Mouse (Mus musculus): Measurements from ENCODE around the gene Pde3a. TPM values are rescaled to one million over a fixed set of nuclear protein-coding genes. Genes with fewer than 3 reads are reported as not detected.

Gene Pde3a
- polyA plus RNA-seq, 1 experiment from 2014 or later, result 6.0 TPM

- Histone ChIP-seq H3K9ac (ENCODE audit: low read depth, low read length) (no peak overlapping the region), H3K36me3 (ENCODE audit: control insufficient read depth, insufficient read depth, low read length) (no peaks in the 10 kb centered on the region), H3K4me1 (replicated peaks; ENCODE audit: control insufficient read depth, insufficient read depth, low read length) (no peaks in the 10 kb centered on the region), H3K4me3 (ENCODE audit: low read depth, low read length) (no peak overlapping the region), H3K27me3 (replicated peaks; ENCODE audit: control insufficient read depth, insufficient read depth, low read length) (no peaks in the 10 kb centered on the region), H3K9me3 (ENCODE audit: control insufficient read depth, low read length) (no peaks in the 10 kb centered on the region), H3K27ac (ENCODE audit: low read depth, low read length) (no peak overlapping the region), H3K4me2 (no peak overlapping the region)
- DNase-seq (ENCODE audit: low spot score), result no peak
- 87% methylated on average over 5 of the region's 5 CpGs for WGBS
- ATAC-seq (replicated peaks; ENCODE audit: low FRiP score), result no peak
Measured at GRCm38 (mm10) chr6:141410836-141411235, 161.8 kb downstream of the Pde3a start.

GRCm38 (mm10) chr6:141425114-141425513 lies 176.0 kb downstream of the Pde3a start:
- Histone ChIP-seq H3K4me1 (replicated peaks; ENCODE audit: control insufficient read depth, insufficient read depth, low read length) (no peaks in the 10 kb centered on the region), H3K4me2 (no peak overlapping the region), H3K9ac (ENCODE audit: low read depth, low read length) (no peak overlapping the region), H3K27me3 (replicated peaks; ENCODE audit: control insufficient read depth, insufficient read depth, low read length) (no peaks in the 10 kb centered on the region), H3K27ac (ENCODE audit: low read depth, low read length) (no peak overlapping the region), H3K9me3 (ENCODE audit: control insufficient read depth, low read length) (no peaks in the 10 kb centered on the region), H3K4me3 (ENCODE audit: low read depth, low read length) (no peak overlapping the region), H3K36me3 (ENCODE audit: control insufficient read depth, insufficient read depth, low read length) (no peaks in the 10 kb centered on the region)
- 83% methylated on average over 6 of the region's 6 CpGs for WGBS
- ATAC-seq (replicated peaks; ENCODE audit: low FRiP score) (no peak), DNase-seq (ENCODE audit: low spot score) (no peak)

DNA sequence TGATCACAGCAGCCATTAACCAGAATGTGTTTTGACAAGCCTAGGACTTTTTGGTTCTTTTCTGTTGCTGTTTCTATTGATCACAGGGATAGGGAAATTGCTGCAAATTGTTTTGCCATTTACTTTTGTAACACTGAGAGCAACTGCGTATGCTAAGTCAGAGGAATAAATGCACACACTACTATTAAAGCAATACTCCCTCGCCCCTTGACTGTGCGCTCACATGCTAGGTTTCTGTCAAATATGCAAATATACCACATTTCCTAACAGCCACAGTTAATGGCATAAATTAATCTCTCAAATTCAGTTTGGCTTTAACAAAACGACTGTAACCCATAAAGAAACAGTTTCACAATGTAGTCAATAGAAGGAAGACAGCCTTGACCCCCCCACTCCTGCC lies 179.5 kb downstream of the Pde3a start:
- no peak overlapping the region for H3K4me3 ChIP-seq (ENCODE audit: low read depth, low read length)
- H3K27me3 ChIP-seq (replicated peaks; ENCODE audit: control insufficient read depth, insufficient read depth, low read length), result no peaks in the 10 kb centered on the region
- H3K4me1 ChIP-seq (replicated peaks; ENCODE audit: control insufficient read depth, insufficient read depth, low read length), result no peaks in the 10 kb centered on the region
- ATAC-seq (replicated peaks; ENCODE audit: low FRiP score), result no peak
- H3K9me3 ChIP-seq (ENCODE audit: control insufficient read depth, low read length), result no peaks in the 10 kb centered on the region
- 79% methylated on average over 4 of the region's 4 CpGs for WGBS
- no peak for DNase-seq (ENCODE audit: low spot score)
- H3K9ac ChIP-seq (ENCODE audit: low read depth, low read length), result no peak overlapping the region
- H3K27ac ChIP-seq (ENCODE audit: low read depth, low read length), result no peak overlapping the region
- no peaks in the 10 kb centered on the region for H3K36me3 ChIP-seq (ENCODE audit: control insufficient read depth, insufficient read depth, low read length)
- H3K4me2 ChIP-seq, result no peak overlapping the region

DNA sequence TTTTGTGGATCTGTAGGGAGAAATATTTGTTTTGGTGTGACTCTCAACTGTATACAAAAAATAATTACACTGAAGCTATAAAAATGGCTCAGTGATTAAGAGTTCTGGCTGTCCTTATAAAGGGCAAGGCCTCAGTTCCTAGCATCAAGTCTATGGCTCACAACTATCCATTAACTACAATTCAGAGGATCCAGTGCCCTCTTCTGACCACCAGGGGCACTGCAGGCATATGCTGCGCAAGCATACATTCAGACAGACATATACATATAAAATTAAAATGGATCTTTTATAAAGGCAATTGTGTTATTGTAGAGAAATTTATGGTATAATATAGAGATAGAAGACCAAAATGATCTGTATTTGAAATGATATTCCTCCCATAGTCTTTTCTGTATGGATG lies 181.1 kb downstream of the Pde3a start:
- DNase-seq (ENCODE audit: low spot score) (no peak), ATAC-seq (replicated peaks; ENCODE audit: low FRiP score) (no peak)
- H3K36me3 ChIP-seq (ENCODE audit: control insufficient read depth, insufficient read depth, low read length), result no peaks in the 10 kb centered on the region
- H3K27ac ChIP-seq (ENCODE audit: low read depth, low read length), result no peak overlapping the region
- no peaks in the 10 kb centered on the region; the same call in 1 of the 2 replicates for H3K4me1 ChIP-seq (replicated peaks; ENCODE audit: control insufficient read depth, insufficient read depth, low read length)
- no peaks in the 10 kb centered on the region for H3K27me3 ChIP-seq (replicated peaks; ENCODE audit: control insufficient read depth, insufficient read depth, low read length)
- H3K4me2 ChIP-seq, result no peak overlapping the region
- WGBS, result 100% methylated on average over 1 of the region's 1 CpGs
- H3K9ac ChIP-seq (ENCODE audit: low read depth, low read length), result no peak overlapping the region
- H3K4me3 ChIP-seq (ENCODE audit: low read depth, low read length), result no peak overlapping the region
- no peaks in the 10 kb centered on the region for H3K9me3 ChIP-seq (ENCODE audit: control insufficient read depth, low read length)

- 81% methylated on average over 13 of the region's 13 CpGs for WGBS
- no peak for ATAC-seq (replicated peaks; ENCODE audit: low FRiP score)
- no peak for DNase-seq (ENCODE audit: low spot score)
- no peak overlapping the region for H3K4me3 ChIP-seq (ENCODE audit: low read depth, low read length)
- H3K9me3 ChIP-seq (ENCODE audit: control insufficient read depth, low read length), result no peaks in the 10 kb centered on the region
- no peak overlapping the region for H3K4me2 ChIP-seq
- H3K9ac ChIP-seq (ENCODE audit: low read depth, low read length), result no peak overlapping the region
- H3K4me1 ChIP-seq (replicated peaks; ENCODE audit: control insufficient read depth, insufficient read depth, low read length), result no peaks in the 10 kb centered on the region; the same call in 1 of the 2 replicates
- no peak overlapping the region for H3K27ac ChIP-seq (ENCODE audit: low read depth, low read length)
- no peaks in the 10 kb centered on the region for H3K27me3 ChIP-seq (replicated peaks; ENCODE audit: control insufficient read depth, insufficient read depth, low read length)
- H3K36me3 ChIP-seq (ENCODE audit: control insufficient read depth, insufficient read depth, low read length), result no peaks in the 10 kb centered on the region
Measured at GRCm38 (mm10) chr6:141432271-141432974, 183.4 kb downstream of the Pde3a start.

DNA sequence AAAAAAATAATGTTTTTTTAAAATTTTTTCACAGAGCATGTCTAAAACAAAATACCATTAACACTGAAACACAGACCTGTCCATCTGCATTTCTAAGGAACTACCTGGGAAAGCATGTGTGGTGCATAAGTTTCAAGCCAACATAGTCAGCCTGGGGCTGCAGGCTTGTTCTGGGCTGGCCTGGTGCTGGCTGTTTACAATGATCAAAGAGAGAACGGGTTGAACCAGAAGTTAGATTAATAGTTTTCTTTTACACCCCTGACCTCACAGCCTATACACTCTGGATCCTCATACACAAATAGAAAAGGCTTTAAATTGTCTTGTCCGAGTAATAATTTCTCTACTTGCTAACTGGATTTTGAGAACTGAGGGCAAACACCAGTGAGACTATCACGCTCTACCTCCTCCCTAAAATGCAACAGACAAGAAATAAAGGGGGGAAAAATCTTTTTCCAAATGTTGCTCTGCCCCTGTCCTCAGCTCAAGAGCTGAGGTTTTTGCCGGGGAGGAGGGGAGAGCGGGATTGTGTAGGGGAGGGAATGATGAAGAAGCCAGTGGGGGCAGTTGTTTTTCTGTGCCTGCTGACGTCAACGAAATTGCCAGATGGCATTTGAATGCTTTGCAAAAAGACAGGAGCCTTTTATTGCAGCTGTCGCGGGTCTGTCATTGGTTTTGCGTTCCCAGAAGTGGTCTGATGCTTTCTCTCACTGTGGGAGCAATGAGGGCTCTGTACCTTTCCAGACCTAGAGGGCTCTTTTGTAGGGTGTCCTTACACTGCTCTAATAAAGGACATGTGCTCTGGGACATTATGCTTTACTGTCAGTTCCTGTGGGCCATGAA lies 185.1 kb downstream of the Pde3a start:
- no peaks in the 10 kb centered on the region; the same call in 1 of the 2 replicates for H3K4me1 ChIP-seq (replicated peaks; ENCODE audit: control insufficient read depth, insufficient read depth, low read length)
- 54% methylated on average over 10 of the region's 10 CpGs for WGBS
- ATAC-seq (replicated peaks; ENCODE audit: low FRiP score) (no peak), DNase-seq (ENCODE audit: low spot score) (no peak)
- no peak overlapping the region for H3K4me3 ChIP-seq (ENCODE audit: low read depth, low read length)
- no peaks in the 10 kb centered on the region for H3K27me3 ChIP-seq (replicated peaks; ENCODE audit: control insufficient read depth, insufficient read depth, low read length)
- no peaks in the 10 kb centered on the region for H3K9me3 ChIP-seq (ENCODE audit: control insufficient read depth, low read length)
- H3K27ac ChIP-seq (ENCODE audit: low read depth, low read length), result no peak overlapping the region; the same call in 1 of the 2 replicates
- H3K9ac ChIP-seq (ENCODE audit: low read depth, low read length), result no peak overlapping the region
- no peak overlapping the region for H3K4me2 ChIP-seq
- H3K36me3 ChIP-seq (ENCODE audit: control insufficient read depth, insufficient read depth, low read length), result no peaks in the 10 kb centered on the region

DNA sequence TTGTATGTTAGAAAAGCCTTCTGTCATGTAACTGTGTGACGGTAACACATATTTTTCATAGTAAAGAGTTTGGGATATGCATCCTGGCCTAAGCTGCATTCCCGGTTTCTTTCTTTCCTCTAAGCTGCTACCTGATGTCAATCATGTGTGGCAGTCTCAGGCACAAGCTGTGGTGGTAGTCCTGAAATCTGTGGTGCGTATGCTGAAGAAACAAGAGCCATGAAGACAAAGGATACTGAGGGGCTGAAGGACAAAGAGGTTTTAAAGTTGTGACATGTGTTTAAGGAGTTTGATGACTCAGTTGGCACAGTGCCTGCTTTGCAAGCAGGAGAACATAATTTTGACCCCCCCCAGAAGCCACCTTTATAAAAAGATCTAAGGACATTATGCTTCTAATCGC lies 186.1 kb downstream of the Pde3a start:
- H3K27me3 ChIP-seq (replicated peaks; ENCODE audit: control insufficient read depth, insufficient read depth, low read length), result no peaks in the 10 kb centered on the region
- no peaks in the 10 kb centered on the region for H3K9me3 ChIP-seq (ENCODE audit: control insufficient read depth, low read length)
- H3K27ac ChIP-seq (ENCODE audit: low read depth, low read length), result no peak overlapping the region
- no peak overlapping the region for H3K9ac ChIP-seq (ENCODE audit: low read depth, low read length)
- H3K4me1 ChIP-seq (replicated peaks; ENCODE audit: control insufficient read depth, insufficient read depth, low read length), result no peaks in the 10 kb centered on the region; the same call in 1 of the 2 replicates
- 74% methylated on average over 4 of the region's 4 CpGs for WGBS
- no peak for DNase-seq (ENCODE audit: low spot score)
- no peaks in the 10 kb centered on the region for H3K36me3 ChIP-seq (ENCODE audit: control insufficient read depth, insufficient read depth, low read length)
- H3K4me2 ChIP-seq, result no peak overlapping the region
- H3K4me3 ChIP-seq (ENCODE audit: low read depth, low read length), result no peak overlapping the region
- no peak for ATAC-seq (replicated peaks; ENCODE audit: low FRiP score)

DNA sequence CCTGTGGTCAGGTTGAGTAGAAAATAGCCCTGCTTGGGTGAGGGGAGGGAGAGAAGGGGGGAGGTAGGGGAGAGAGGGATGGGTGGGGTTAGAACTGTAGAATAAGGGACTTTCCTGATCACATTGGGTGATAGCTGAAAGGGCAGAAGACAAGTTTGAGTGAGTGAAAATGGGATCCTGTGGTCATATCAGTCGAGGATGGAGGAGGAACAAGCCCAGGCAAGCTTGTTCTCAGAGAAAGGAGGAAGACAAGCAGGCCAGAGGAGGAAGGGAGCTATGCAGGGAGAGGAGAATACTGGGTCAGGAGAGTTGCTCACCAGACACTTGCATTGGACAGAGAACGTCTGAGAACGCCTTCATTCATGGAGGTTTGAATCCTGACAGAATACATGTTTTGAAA lies 190.9 kb downstream of the Pde3a start:
- DNase-seq (ENCODE audit: low spot score) (no peak), ATAC-seq (replicated peaks; ENCODE audit: low FRiP score) (no peak)
- Histone ChIP-seq H3K9me3 (ENCODE audit: control insufficient read depth, low read length) (0 out of 2 replicates have a peak, but pooled peaks cover 3% of the 10 kb centered on the region), H3K4me1 (replicated peaks; ENCODE audit: control insufficient read depth, insufficient read depth, low read length) (no peaks in the 10 kb centered on the region), H3K4me2 (no peak overlapping the region), H3K27me3 (replicated peaks; ENCODE audit: control insufficient read depth, insufficient read depth, low read length) (no peaks in the 10 kb centered on the region), H3K27ac (ENCODE audit: low read depth, low read length) (no peak overlapping the region), H3K36me3 (ENCODE audit: control insufficient read depth, insufficient read depth, low read length) (no peaks in the 10 kb centered on the region), H3K9ac (ENCODE audit: low read depth, low read length) (no peak overlapping the region), H3K4me3 (ENCODE audit: low read depth, low read length) (no peak overlapping the region)
- WGBS, result 59% methylated on average over 3 of the region's 3 CpGs
